Mouse (Mus musculus) C2C12 (cell line): ENCODE results near the gene Klf12.

Source experiments
- CEBPB ChIP-seq: IDR thresholded peaks from one replicate; pipeline ENCODE4 v1.6.1; 2011; ENCODE audit warnings: low read depth, mild to moderate bottlenecking, control low read depth, moderate library complexity
- CTCF ChIP-seq: IDR thresholded peaks from one replicate; pipeline ENCODE4 v1.5.1; 2011; ENCODE audit not compliant: control insufficient read depth, insufficient read depth, insufficient read length
- FOSL1 ChIP-seq: IDR thresholded peaks from one replicate; pipeline ENCODE4 v1.8.0; 2011; ENCODE audit warnings: mild to moderate bottlenecking, low read length; ENCODE audit not compliant: poor library complexity, insufficient read depth, severe bottlenecking
- MYOD1 ChIP-seq: IDR thresholded peaks from one replicate; pipeline ENCODE4 v1.6.1; 2011; ENCODE audit warnings: low read depth; ENCODE audit not compliant: control insufficient read depth, insufficient read length
- MYOG ChIP-seq: IDR thresholded peaks from one replicate; pipeline ENCODE4 v1.6.1; 2011; ENCODE audit not compliant: control insufficient read depth, insufficient read length; ENCODE audit errors: extremely low read depth

GRCm38 (mm10) chr14:100260531-100260930 lies 23.9 kb downstream of the Klf12 start:
- TF ChIP-seq MYOG, result no peak
- TF ChIP-seq MYOD1, result no peak
- no peak for TF ChIP-seq CTCF
- no peak for TF ChIP-seq FOSL1
- no peak for TF ChIP-seq CEBPB
